Mouse (Mus musculus): ENCODE measurements around the gene Jrkl.

GRCm38 (mm10) chr9:13248104-13248503 is 2.5 kb upstream of the Jrkl start:
- TF ChIP-seq CTCF (IDR thresholded peaks at IDR 0.05; ENCODE audit: extremely low read depth, insufficient read depth, low read length) (no peak), POLR2A (IDR thresholded peaks at IDR 0.05; ENCODE audit: extremely low read depth, insufficient read depth, low read length) (no peak)

Data from cortical plate, adult 2 months (tissue).